Mouse (Mus musculus) megakaryocyte-erythroid progenitor cell, adult 5 weeks (primary cell): Measurements from ENCODE around the gene Gjb4. TPM values are rescaled to one million over a fixed set of nuclear protein-coding genes. Genes with fewer than 3 reads are reported as not detected.

Experiments used
- polyA plus RNA-seq: library from polyadenylated mRNA; stranded (reverse); fragments of >175 nt; gene quantifications from 2 replicates; pipeline ENCODE4 v1.2.3, GENCODE M21; 2012

Gene Gjb4
- not detected in 2 replicates for polyA plus RNA-seq

DNA sequence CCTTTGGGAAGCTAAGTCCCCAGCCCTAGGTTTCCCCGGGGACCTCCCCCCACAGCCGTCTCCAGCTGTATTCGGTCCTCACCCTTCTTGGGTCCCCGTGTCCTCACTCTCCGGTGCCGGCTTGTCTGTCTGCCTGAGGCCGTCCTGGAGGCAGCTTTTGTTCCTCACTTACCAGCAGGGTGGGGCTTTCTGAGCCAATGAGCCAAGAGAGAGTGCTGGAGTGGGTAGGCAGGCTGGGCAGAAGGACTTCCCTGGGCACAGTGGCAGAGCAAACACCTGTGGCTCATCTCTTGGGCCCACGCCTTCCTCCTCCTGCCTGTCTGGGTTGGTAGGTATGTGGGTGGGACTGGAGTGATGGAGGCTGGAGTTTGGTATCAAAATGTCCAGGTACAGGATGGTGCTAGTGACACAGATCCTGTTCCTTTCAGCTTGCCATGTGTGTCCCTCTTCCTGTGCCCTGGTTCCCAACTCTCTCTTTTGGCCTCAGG lies at the start of gene Gjb4:
Gene Gjb4 (minus strand): TSS at position 131 of the 488 bp plus-strand sequence.

DNA sequence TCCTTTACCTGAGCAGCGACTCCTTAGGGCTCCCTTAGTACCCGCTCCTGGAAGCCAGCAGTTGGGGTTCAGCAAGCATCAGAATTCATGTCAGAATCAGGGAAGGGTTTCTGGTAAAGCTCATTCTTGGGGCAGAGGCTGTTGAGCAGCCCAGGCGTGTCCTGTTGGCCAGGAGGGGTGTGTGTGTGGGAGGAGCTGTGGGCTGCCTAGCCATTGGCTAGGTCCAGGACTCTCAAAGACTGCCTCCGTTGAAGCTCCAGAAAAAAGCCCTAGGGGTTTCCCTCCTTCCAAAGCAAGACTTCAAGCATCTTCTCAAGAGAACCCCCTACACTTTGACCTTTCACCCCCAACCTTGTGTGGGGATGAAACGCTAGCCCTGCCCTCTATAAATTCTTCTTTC lies 4.1 kb upstream of the Gjb4 start, which contains the start of gene Gjb5:
Gene Gjb5 (minus strand): TSS at position 164 of the 400 bp plus-strand sequence.

DNA sequence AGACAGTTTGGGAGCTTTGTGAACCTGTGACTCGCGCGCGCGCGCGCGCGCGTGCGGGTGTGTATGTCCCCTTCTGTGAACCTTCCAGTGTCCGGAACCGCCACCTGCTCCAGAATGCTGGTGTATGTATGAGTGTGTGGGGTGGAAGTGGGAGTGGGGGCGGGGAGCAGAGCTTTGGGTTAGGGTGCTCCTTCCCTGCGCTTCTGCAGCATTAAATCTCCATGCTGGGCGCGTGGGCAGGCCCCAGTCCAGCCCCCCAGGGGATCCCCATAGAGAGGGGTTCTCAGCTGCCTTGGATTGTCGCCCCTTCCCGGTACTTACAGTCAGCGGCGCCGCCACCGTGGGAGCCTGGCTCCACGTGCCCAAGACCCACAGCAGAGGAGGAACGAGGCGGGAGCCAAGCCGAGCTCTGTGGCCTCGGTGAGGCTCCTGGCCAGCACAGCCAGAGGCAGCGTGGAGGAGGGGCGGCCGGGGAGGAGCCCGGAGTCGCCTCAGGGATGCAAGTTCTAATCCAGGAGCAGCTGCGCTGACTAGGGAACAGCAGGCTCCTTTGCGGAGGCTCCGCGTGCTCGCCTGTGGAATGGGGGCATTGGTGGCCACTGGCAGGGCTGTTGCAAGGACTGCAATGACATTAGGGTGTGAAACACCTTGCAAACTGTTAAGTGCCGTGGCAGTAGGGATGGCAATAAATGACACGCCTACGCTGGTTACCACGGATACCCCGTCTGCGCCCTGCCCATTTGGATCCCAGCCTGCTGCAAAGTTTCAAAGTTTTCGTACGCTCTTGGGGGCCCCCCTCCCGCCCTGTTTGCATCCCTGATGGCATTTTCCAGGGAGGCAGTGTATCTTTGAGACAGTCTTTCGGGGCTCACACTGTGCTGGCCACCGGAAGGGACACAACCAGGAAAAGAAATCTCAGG lies 23.4 kb downstream of the Gjb4 start, which contains the start of gene Gjb3:
Gene Gjb3 (minus strand): TSS at position 664 of the 920 bp plus-strand sequence.

DNA sequence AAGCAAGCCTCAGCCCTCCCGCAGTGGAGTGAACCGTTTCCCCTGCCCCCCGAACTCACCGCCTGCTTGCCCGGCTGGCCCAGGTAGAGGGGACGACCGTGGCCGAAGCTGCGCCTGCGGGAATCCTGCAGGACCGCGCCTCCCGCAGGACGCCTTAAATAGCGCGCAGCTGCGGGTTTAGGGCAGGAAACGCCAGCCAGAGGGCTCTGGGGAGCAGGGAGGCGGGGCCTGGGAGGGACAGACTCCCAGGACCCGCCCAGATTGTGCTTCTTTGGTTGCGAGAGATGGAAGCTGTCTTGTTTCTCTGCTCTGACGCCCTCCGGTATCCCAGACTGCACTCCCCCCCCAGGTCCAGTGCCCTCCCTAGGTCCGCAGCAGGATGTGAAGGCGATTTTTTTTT lies 40.0 kb downstream of the Gjb4 start, which contains the start of gene Gja4:
Gene Gja4 (minus strand): TSS at position 179 of the 400 bp plus-strand sequence.

Other genes with a start within 250 kb of the Gjb4 start
- 0.76 and 1.0 TPM in 2 replicates for gene Tmem35b, start 230.4 kb downstream of the Gjb4 start, polyA plus RNA-seq
- 0.08 TPM in 1 of 2 replicates, not detected in the other for gene Dlgap3, start 184.9 kb downstream of the Gjb4 start, polyA plus RNA-seq
- 41.3 and 47.2 TPM in 2 replicates for gene Smim12, start 110.3 kb downstream of the Gjb4 start, polyA plus RNA-seq
- 0.06 TPM in 1 of 2 replicates, not detected in the other for gene Gja4, start 40.0 kb downstream of the Gjb4 start, polyA plus RNA-seq
- gene Gjb3, start 23.2 kb downstream of the Gjb4 start, polyA plus RNA-seq, result 0.75 and 0.90 TPM in 2 replicates
- gene Gjb5, start 4.1 kb upstream of the Gjb4 start, polyA plus RNA-seq, result not detected in 2 replicates